Mouse (Mus musculus) MEL (cell line): Measurements from ENCODE around the gene Rnf213. TPM values are rescaled to one million over a fixed set of nuclear protein-coding genes. Genes with fewer than 3 reads are reported as not detected.

Experiments used
- DNase-seq: peaks from one replicate; pipeline ENCODE4 v3.0.0; 2011; ENCODE audit warnings: low read depth, low spot score
- H3K27ac ChIP-seq: 2 replicates; pipeline ENCODE4 v1.5.1; 2012; ENCODE audit warnings: low read depth, mild to moderate bottlenecking, control low read depth, low read length, moderate library complexity; ENCODE audit not compliant: control insufficient read depth
- H3K27me3 ChIP-seq, 2 experiments: fragments of 150-350 bp in 1 of 2; sonication (generic) in 1 of 2; 2 replicates each; pipeline ENCODE4 v1.6.1; 2012; ENCODE audit warnings: low read length in 2 of 2, mild to moderate bottlenecking in 2 of 2, improper control_type of control experiment in 1 of 2, moderate library complexity in 1 of 2; ENCODE audit not compliant: insufficient read depth in 2 of 2, control insufficient read depth in 1 of 2
- H3K36me3 ChIP-seq, 2 experiments: 2 replicates each; pipeline ENCODE4 v1.6.1; 2012 to 2014; ENCODE audit warnings: low read length in 2 of 2, improper control_type of control experiment in 1 of 2, inconsistent platforms in 1 of 2, mild to moderate bottlenecking in 1 of 2; ENCODE audit not compliant: insufficient read depth in 2 of 2, control insufficient read depth in 1 of 2
- H3K4me1 ChIP-seq, 2 experiments: fragments of 150-350 bp in 1 of 2; sonication (generic) in 1 of 2; 2 replicates each; pipeline ENCODE4 v1.6.1; 2012; ENCODE audit warnings: low read length in 2 of 2, improper control_type of control experiment in 1 of 2, mild to moderate bottlenecking in 1 of 2; ENCODE audit not compliant: insufficient read depth in 2 of 2, control insufficient read depth in 1 of 2
- H3K4me3 ChIP-seq, 2 experiments: fragments of 150-350 bp in 1 of 2; sonication (generic) in 1 of 2; 2 replicates each; pipeline ENCODE4 v1.5.1; 2012; ENCODE audit warnings: low read depth in 2 of 2, low read length in 2 of 2, mild to moderate bottlenecking in 2 of 2, moderate library complexity in 2 of 2, control low read depth in 1 of 2, improper control_type of control experiment in 1 of 2; ENCODE audit not compliant: control insufficient read depth in 1 of 2, insufficient read depth in 1 of 2
- H3K79me2 ChIP-seq: 2 replicates; pipeline ENCODE4 v1.6.1; 2012; ENCODE audit warnings: mild to moderate bottlenecking, low read length, moderate library complexity; ENCODE audit not compliant: control insufficient read depth, poor library complexity, insufficient read depth
- H3K9ac ChIP-seq: 2 replicates; pipeline ENCODE4 v1.6.1; 2012; ENCODE audit warnings: low read depth, mild to moderate bottlenecking, control low read depth, low read length, moderate library complexity; ENCODE audit not compliant: control insufficient read depth, poor library complexity, severe bottlenecking
- H3K9me3 ChIP-seq: fragments of 150-350 bp; sonication (generic); replicated peaks from 2 replicates; pipeline ENCODE4 v1.6.1; 2012; ENCODE audit warnings: mild to moderate bottlenecking, low read length, improper control_type of control experiment, moderate library complexity; ENCODE audit not compliant: insufficient read depth
- CHD1 ChIP-seq: IDR thresholded peaks from 2 replicates; pipeline ENCODE4 v1.6.1; 2012; ENCODE audit warnings: low read depth, mild to moderate bottlenecking, inconsistent platforms, low read length, improper control_type of control experiment
- CHD2 ChIP-seq: IDR thresholded peaks from 2 replicates; pipeline ENCODE4 v1.6.1; 2011; ENCODE audit warnings: low read length, improper control_type of control experiment
- CTCF ChIP-seq, 3 experiments: IDR thresholded peaks in 2 of 3; conservative IDR thresholded peaks in 1 of 3; 2 replicates each; pipeline ENCODE4 v1.5.1; 2011 to 2012; ENCODE audit warnings: low read length in 3 of 3, low read depth in 2 of 3, mild to moderate bottlenecking in 2 of 3, improper control_type of control experiment in 1 of 3, inconsistent platforms in 1 of 3, mixed read lengths in 1 of 3, moderate library complexity in 1 of 3; ENCODE audit not compliant: control insufficient read depth in 1 of 3, insufficient read depth in 1 of 3, poor library complexity in 1 of 3, severe bottlenecking in 1 of 3
- ETS1 ChIP-seq: IDR thresholded peaks from 2 replicates; pipeline ENCODE4 v1.6.1; 2012; ENCODE audit warnings: low read depth, mild to moderate bottlenecking, inconsistent platforms, low read length, improper control_type of control experiment, moderate library complexity
- GABPA ChIP-seq: IDR thresholded peaks from 2 replicates; pipeline ENCODE4 v1.6.1; 2012; ENCODE audit warnings: low read depth, mild to moderate bottlenecking, inconsistent platforms, low read length, improper control_type of control experiment, moderate library complexity
- HCFC1 ChIP-seq: IDR thresholded peaks from 2 replicates; pipeline ENCODE4 v1.6.1; 2012; ENCODE audit warnings: low read depth, mild to moderate bottlenecking, inconsistent platforms, low read length, improper control_type of control experiment, moderate library complexity
- MAX ChIP-seq: IDR thresholded peaks from 2 replicates; pipeline ENCODE4 v1.6.1; 2011; ENCODE audit warnings: low read length, improper control_type of control experiment
- MXI1 ChIP-seq: IDR thresholded peaks from 2 replicates; pipeline ENCODE4 v1.6.1; 2011; ENCODE audit warnings: mild to moderate bottlenecking, low read depth, low read length, improper control_type of control experiment
- NELFE ChIP-seq: IDR thresholded peaks from 2 replicates; pipeline ENCODE4 v1.6.1; 2011; ENCODE audit warnings: low read depth, low read length, improper control_type of control experiment
- NRF1 ChIP-seq: IDR thresholded peaks from 2 replicates; pipeline ENCODE4 v1.6.1; 2014; ENCODE audit warnings: low read depth, mild to moderate bottlenecking, inconsistent platforms, low read length, improper control_type of control experiment, moderate library complexity; ENCODE audit not compliant: poor library complexity, insufficient read depth, severe bottlenecking
- RAD21 ChIP-seq: IDR thresholded peaks from 2 replicates; pipeline ENCODE4 v1.6.1; 2011; ENCODE audit warnings: mild to moderate bottlenecking, low read depth, low read length, improper control_type of control experiment
- RCOR1 ChIP-seq: IDR thresholded peaks from 2 replicates; pipeline ENCODE4 v1.6.1; 2012; ENCODE audit warnings: low read depth, mild to moderate bottlenecking, inconsistent platforms, low read length, improper control_type of control experiment
- SIN3A ChIP-seq: IDR thresholded peaks from 2 replicates; pipeline ENCODE4 v1.6.1; 2012; ENCODE audit warnings: low read length, improper control_type of control experiment, inconsistent platforms
- TAL1 ChIP-seq: IDR thresholded peaks from 2 replicates; pipeline ENCODE4 v1.6.1; 2012; ENCODE audit warnings: mild to moderate bottlenecking, inconsistent platforms, low read length, moderate library complexity, mixed read lengths
- TBP ChIP-seq: IDR thresholded peaks from 2 replicates; pipeline ENCODE4 v1.8.0; 2011; ENCODE audit warnings: low read depth, low read length, improper control_type of control experiment
- TCF12 ChIP-seq: IDR thresholded peaks from 2 replicates; pipeline ENCODE4 v1.6.1; 2014; ENCODE audit warnings: low read depth, mild to moderate bottlenecking, inconsistent platforms, low read length, improper control_type of control experiment, moderate library complexity
- USF1 ChIP-seq: IDR thresholded peaks from 2 replicates; pipeline ENCODE4 v1.6.1; 2014; ENCODE audit warnings: low read depth, mild to moderate bottlenecking, inconsistent platforms, low read length, improper control_type of control experiment, moderate library complexity
- USF2 ChIP-seq, 2 experiments: IDR thresholded peaks; 2 replicates each; pipeline ENCODE4 v1.6.1; 2011 to 2012; ENCODE audit warnings: improper control_type of control experiment in 2 of 2, low read length in 2 of 2, borderline replicate concordance in 1 of 2, inconsistent platforms in 1 of 2, low read depth in 1 of 2, mild to moderate bottlenecking in 1 of 2; ENCODE audit not compliant: insufficient read depth in 1 of 2
- polyA plus RNA-seq, 2 experiments: library from polyadenylated mRNA; stranded (reverse) in 1 of 2; unstranded in 1 of 2; fragments of >175 nt in 1 of 2; fragments of >200 nt in 1 of 2; gene quantifications; 2 replicates each; pipeline versions ENCODE4 v1.2.1 to v1.2.4; 2012; ENCODE audit warnings: low replicate concordance in 2 of 2, low read depth in 1 of 2; ENCODE audit not compliant: insufficient read length in 2 of 2, insufficient read depth in 1 of 2, missing spikeins in 1 of 2
- total RNA-seq: library from RNA; depleted of rRNA; stranded (reverse); fragments of 300-350 nt; gene quantifications from 2 replicates; pipeline ENCODE4 v1.2.3, GENCODE M21; 2012

Rnf213 gene
- total and polyA plus RNA-seq, 3 experiments = 10.7 to 11.6 TPM; not detected in 1

GRCm38 (mm10) chr11:119528930-119529329 is 136.0 kb downstream of the Rnf213 start:
- TF ChIP-seq MAX (no peak), CTCF (IDR thresholded peaks at IDR 0.05 in 2 of 3, conservative IDR thresholded peaks at IDR 0.05 in 1 of 3; ENCODE audit: control insufficient read depth in 1 of 3, insufficient read depth in 1 of 3, low read depth in 2 of 3, low read length in 3 of 3, poor library complexity in 1 of 3, severe bottlenecking in 1 of 3) (no peak), NRF1 (no peak)
- TF ChIP-seq, all 39 proteins: peak for 0
- Histone ChIP-seq H3K27me3 (peaks cover 0 to 1% of the 10 kb centered on the region in 2 experiments; a peak in 1 of 4 replicates), H3K4me1 (peaks cover 0 to 4% of the 10 kb centered on the region in 2 experiments; a peak in 2 of 4 replicates), H3K9ac (no peak overlapping the region), H3K9me3 (no peaks in the 10 kb centered on the region), H3K79me2 (no peaks in the 10 kb centered on the region), H3K4me3 (no peak overlapping the region), H3K36me3 (peaks cover 0 to 3% of the 10 kb centered on the region in 2 experiments; a peak in 1 of 4 replicates), H3K27ac (no peak overlapping the region)
- no peak for DNase-seq

GRCm38 (mm10) chr11:119532460-119532859 is 139.6 kb downstream of the Rnf213 start:
- TF ChIP-seq TAL1 = no peak
- no peak for TF ChIP-seq TBP
- TF ChIP-seq RAD21 = no peak
- no peak for TF ChIP-seq CHD1
- TF ChIP-seq MAX = no peak
- no peak for TF ChIP-seq ETS1
- no peak for TF ChIP-seq CHD2
- TF ChIP-seq SIN3A = no peak
- no peak for TF ChIP-seq TCF12
- Histone ChIP-seq H3K9me3 (no peaks in the 10 kb centered on the region), H3K4me3 (no peak overlapping the region)

GRCm38 (mm10) chr11:119533745-119534144 is 140.8 kb downstream of the Rnf213 start:
- Histone ChIP-seq H3K9ac (no peak overlapping the region), H3K27me3 (peaks cover 0 to 1% of the 10 kb centered on the region in 2 experiments; a peak in 1 of 4 replicates), H3K36me3 (no peaks in the 10 kb centered on the region), H3K27ac (no peak overlapping the region), H3K4me1 (no peaks in the 10 kb centered on the region), H3K9me3 (no peaks in the 10 kb centered on the region), H3K4me3 (no peak overlapping the region), H3K79me2 (no peaks in the 10 kb centered on the region)
- TF ChIP-seq USF1 (no peak), RAD21 (no peak), MXI1 (no peak), USF2 (IDR thresholded peaks at IDR 0.05; ENCODE audit: borderline replicate concordance in 1 of 2, insufficient read depth in 1 of 2, low read depth in 1 of 2, low read length in 2 of 2) (no peak), TAL1 (no peak), NELFE (no peak), RCOR1 (no peak), HCFC1 (no peak), GABPA (no peak)
- DNase-seq = no peak

More at GRCm38 (mm10) chr11:119532460-119532859, 139.6 kb downstream of the Rnf213 start:
- no peak for DNase-seq
- Histone ChIP-seq H3K79me2 (no peaks in the 10 kb centered on the region), H3K9ac (no peak overlapping the region), H3K27me3 (peaks cover 0 to 1% of the 10 kb centered on the region in 2 experiments; a peak in 1 of 4 replicates), H3K36me3 (no peaks in the 10 kb centered on the region), H3K27ac (no peak overlapping the region), H3K4me1 (no peaks in the 10 kb centered on the region)
